Mouse (Mus musculus) ovary, postnatal 10 days (tissue): Measurements from ENCODE around the gene Kazald1.
A peak's percentile ranks its signal among the peaks of the same experiment; 100 is the strongest.

Source experiments
- DNase-seq: peaks from one replicate; pipeline ENCODE4 v3.0.0; 2022; ENCODE audit warnings: low spot score

Gene Kazald1

DNA sequence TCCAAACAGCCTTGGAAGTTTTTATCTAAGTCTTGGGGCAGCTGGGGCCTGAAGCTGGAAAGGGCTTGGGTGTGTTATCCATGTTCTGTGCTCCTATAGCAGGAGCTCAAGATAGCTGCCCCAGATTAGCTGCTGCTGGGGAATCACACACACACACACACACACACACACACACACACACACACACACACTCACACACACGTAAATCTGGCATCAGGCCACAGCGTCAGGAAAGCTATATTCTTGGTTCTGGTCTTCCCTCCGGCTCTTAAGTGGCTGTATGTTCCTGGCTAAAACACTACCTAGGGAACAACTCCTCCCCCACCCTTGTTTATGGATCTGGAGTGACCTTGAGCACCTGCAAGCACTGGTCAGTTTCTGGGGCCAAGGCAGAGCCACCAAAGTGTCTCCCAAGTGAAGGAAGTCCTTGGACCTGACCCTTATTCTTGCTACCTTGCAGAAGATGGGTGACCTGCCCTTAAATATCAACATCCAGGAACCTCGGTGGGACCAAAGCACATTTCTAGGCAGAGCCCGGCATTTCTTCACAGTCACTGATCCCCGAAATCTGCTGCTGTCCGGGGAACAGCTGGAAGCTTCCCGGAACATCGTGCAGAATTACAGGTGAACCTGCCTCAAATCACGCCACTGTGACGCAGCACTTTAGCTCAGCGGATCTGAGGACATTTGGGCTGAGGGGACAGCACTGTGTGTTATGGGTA, 26.2 kb upstream of the Kazald1 start:
- DNase-seq, result no peak

DNA sequence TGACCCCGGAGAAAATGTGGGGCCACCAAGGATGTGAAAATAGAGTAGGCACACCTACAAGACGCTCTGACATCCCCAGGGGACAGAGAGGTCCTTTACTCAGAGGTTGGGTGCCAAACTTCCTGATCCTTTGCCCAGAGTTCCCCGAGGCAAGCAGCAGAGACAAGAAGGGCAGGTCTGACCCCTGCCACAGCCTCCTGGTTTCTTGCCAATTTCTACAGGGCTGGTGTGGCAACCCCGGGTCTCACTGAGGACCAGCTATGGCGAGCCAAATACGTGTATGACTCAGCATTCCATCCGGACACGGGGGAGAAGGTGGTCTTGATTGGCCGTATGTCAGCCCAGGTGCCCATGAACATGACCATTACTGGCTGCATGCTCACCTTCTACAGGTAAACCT, 25.5 kb upstream of the Kazald1 start:
- no peak for DNase-seq

DNA sequence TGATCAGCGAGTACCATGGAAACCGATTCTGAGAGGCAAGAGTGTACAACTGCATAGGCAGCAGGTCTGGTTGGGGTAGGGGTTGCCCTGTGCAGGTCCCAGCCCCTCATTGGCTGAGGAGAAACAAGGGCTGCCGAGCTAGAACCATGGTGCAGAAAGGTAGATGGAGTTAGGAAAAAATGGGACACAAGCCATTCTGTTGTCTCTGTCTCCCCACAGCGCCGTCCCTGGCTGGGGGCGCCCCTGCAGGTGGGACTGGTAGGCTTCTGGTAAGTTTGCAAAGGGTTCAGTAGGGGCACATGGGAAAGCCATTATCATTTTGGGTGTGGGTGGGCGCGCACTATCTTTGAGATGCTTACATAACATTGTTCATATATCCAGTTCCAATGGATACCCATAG, 21.6 kb upstream of the Kazald1 start:
- no peak for DNase-seq

DNA sequence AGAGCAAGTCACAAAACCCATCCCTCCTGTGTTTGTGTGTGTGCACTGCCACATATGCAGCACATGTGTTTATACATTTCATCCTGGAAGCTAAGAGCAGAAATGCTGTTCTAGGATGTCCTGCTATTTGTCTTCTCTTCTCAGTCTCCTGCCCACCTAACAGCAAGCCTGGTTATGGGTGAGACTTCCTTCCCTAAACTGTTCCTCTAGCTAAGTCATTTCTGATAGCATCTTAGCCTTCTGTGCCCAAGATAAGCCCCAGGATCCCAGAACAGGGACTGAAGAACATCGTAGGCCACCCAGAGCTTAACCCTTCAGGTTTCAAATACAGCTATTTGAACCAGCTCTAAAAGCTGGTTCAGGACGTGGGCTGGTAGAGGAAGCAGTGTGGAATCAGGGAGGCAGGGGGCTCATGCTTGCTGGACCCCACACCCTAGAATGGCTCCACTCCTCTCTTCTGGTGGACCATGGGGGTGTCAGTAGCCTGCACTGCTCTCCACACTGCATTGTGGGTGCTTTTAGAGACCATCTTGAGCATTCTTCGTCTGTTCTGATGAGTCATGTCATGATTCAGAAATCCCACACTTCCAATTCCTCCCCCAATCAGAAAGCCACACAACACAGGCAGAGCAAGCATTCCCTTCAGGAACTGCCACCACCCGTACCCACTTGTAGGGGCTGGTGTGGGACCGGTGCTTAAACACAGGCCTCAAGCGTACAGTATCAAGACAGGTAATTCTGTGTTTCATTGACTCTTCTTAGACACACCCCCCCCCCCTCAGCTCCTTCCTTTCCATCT, 19.9 kb upstream of the Kazald1 start:
- DNase-seq, result no peak

DNA sequence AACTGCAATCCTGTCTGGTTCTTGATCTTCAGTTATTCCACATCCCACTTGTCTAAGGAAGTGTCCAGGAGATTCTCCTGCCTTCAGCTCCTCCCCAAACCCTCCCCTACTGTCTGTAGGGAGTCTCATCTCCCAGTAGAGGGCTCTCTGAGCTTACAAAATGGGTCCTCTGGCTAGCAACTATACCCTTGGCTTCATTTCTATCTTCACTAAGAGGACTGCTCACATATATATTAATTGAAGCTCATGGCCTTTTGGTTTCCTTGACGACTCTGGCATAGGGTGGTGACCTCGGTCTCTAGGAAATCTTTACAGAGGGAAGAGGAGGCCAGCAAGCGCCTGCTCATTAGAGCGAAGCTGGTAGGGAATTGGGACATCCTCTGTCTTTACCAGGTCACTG, 18.7 kb upstream of the Kazald1 start:
- DNase-seq, result no peak

DNA sequence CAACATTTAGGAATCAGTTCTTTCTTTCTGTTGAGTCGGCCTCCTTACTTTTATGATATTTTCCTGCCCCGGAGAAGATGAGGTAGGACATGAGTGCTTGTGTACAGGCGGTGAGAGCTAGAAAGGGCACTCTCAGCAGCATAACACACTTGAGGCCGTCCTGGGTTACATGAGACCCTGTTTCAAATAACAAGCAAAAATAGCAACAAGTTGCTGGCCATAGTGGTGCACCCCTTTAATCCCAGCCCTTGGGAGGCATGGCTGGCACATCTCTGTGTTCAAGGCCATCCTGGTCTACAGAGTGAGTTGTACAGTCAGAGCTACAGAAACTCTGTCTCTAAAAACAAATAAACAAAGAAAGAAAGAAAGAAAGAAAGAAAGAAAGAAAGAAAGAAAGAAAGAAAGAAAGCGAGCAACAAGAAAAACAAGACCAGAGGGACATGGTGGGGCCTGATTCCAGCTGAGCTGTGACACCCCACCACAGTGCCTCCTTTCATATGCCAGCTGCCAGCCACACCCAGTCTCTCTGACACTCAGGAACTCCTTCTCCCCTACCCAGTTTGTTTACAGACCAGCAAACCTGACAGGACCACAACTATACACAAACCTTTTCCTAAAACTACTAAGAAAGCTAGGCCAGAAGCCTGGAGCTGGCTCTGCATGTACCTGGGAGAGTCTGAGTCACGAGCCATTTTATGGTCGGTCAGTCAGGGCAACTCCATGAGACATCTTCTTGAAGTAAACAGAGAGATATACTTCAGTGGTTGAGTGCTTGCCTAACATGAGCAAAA, 17.9 kb upstream of the Kazald1 start:
- DNase-seq, result no peak

DNA sequence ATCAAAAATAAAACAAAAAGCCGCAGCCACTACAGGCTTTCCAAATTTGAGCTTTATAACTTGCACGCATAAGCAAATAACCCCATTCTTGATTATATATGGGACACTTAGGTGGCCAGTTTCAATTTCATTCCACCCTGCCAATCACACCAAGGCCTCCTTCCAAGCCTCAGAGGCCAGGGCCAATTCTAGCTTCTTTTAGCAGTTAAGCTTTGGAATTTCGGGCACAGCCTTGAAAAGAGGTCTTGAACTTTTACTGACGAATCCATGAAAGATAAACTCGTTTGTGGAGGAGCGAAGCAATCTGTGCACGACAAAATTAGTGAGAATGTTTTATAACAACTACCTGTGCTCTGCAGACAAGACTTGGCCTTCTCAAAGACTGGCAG, 17.3 kb upstream of the Kazald1 start:
- no peak for DNase-seq

DNA sequence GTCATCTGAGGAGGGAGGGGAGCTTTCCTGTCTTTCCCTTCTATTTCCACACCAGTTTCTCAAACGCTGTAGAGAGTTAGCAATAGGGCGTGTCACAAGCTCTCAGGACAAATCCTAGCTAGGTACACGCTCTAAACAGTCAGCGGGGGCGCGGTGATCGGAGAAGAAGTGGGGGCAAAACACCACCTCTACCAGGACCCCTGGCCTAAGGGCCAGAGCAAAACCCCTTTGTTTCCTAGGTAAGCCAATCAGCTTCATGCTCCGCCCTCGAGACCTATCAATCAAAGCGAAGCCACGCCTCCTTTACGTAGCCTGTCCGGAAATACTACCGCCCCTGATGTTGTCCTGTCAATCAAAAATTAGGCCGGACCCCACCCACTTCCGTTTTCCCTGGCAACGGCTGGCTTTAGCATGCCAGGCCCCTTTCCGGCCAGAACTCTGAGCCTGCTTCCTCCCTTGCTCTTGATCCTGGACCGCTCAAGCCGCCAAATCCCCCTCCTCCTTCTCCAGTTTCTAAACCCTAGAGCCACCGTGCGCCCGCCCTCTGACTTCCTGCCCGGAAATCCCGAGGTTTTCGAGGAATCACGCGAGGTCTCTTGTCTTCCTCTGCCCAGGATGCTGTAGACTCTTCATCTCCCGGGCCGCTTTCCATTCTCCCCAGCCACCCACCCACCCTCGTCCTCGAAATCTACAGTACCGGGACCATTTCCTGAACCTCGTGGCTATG, 16.8 kb upstream of the Kazald1 start:
- DNase-seq, result peak; percentile 66

DNA sequence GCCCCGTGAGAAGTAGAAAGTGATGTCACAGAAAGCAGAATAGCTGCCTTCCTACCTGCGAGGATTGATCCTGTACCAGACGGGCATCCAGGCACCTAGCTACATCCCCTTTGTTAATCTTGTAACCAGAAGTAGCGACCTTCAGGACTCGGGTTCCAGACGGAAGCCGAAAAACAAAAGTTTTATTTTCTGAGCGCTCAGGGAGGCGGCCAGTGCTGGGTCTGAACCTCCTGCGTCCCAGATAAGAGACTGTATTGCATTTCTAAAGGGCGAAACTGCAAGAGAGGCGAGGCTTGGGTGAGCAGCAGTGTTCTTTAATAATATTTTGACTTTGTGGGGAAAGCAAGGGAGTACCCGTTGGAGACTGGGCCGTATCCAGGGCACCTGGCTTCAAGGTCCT, 16.2 kb upstream of the Kazald1 start:
- no peak for DNase-seq

DNA sequence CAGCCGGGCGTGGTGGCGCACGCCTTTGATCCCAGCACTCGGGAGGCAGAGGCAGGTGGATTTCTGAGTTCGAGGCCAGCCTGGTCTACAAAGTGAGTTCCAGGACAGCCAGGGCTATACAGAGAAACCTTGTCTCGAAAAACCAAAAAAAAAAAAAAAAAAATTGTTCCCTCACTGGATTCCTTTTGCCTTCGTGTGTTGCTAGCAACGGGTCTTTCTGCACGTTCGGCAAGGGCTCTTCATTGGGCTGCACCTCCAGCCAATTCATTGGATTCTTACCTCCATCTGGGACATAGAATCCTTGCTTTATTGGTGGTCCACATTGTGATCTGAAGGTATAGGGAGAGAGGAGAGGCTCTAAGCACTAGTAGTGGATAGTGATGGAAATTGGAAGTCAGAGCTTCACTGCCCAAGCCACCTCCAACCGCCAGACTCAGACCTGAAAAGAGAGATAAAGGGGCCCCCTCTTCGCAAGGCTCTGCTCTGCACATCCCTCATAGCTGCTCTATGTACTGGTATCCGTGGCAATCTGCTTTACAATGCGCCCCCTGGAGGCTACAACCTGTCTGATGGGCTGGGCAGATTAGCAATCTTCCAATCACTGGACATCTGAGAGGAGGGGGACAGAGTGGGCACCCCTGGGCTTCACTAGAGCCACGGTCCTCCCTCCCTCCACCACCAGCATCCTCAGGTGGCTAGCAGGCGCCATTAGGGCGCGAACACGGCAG, 11.3 kb upstream of the Kazald1 start:
- no peak for DNase-seq

DNA sequence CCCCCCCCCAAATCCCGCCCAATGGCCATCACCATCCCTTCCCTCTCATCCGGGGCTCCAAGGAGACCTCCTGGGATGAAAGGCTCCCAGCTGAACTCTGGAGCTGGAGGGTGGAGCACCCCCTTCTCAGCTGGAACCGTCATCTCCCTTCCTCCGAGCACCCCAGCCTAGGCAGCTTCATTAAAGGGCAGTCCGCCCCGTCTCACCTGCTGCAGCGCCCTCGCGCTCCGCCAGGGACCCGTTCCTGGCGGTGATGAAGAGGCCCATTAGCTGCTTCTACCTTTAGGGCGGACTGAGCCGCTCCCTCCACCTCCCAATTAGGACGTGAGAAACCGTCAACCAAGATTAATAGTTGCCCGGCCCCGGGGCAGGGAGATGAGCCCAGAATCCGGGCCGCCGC, 9.8 kb upstream of the Kazald1 start:
- DNase-seq, result no peak

DNA sequence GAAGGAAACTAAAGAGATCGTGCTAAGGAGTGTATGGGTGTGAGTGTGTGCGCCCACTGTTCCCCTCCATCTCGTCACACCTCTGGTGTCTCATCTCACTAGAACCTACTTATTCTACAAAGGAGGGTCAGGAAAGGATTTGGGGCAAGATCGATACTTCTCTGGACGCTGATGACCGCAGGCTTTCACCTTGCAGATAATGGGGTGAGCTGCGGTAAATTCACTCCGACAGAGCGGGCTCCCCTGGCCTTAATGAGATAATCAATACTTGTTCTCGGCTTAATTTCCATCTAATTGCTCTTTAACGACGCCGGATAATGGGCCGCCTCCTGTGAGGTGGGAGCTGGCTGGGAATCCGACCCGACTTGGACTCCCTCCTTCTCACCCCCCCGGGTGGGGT, 7.9 kb upstream of the Kazald1 start:
- DNase-seq, result no peak

DNA sequence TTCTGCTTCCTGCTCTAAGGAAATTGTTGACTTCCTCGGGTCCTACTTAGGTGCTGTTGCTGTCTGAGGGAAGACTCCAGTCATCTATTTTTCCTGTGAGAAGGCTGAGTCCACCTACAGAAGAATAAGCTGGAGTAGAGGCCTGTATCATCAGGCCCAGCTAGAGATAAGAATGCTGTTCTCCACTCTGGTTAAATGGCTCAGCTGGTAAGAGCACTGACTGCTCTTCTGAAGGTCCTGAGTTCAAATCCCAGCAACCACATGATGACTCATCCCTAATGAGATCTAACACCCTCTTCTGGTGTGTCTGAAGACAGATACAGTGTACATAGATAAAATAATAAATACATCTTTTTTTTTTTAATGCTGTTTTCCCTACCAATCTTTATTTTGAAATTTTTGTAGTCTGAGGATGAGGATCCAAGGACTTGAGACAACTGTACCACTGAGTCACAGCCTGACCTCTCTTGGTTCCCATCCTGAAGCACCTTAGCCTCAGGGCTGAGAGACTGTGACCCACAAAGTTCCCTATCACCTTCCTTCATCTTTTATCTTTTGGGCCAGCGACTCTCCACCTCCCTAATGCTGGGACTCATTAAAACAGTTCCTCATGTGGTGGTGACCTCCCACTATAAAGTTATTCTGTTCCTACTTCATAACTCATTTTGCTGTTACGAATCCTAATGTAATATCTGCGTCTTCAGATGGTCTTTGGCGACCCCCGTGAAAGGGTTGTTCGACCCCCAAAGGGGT, 7.1 kb upstream of the Kazald1 start:
- no peak for DNase-seq

DNA sequence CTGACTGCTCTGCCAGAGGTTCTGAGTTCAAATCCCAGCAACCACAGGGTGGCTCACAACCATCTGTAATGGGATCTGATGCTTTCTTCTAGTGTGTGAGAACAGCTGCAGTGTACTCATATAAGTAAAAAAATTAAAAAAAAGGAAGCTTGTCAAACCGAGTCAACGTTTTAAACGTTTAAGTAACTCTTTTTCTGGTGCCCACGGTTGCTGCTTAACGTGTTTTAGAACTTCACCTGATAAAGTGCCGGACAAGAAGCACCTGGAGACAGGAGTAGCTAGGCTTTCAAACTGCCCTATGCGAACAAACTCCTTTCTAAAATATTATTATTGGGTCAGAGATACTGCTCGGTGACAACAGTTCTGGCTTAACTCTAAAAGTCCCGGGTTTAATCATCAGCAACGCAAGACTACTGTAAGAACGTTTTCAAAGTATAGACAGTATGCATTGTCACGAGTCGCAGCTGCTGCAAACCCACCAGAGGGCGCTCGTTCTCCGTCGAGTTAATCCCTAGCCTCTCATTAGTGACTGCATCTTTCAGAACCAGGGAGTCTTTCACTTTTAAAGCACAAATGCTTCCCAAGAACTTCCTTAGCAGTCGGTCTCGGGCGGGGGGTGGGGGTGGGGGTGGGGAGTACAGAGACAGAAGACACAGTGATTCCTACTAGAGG, 1.0 kb upstream of the Kazald1 start:
- DNase-seq, result no peak

DNA sequence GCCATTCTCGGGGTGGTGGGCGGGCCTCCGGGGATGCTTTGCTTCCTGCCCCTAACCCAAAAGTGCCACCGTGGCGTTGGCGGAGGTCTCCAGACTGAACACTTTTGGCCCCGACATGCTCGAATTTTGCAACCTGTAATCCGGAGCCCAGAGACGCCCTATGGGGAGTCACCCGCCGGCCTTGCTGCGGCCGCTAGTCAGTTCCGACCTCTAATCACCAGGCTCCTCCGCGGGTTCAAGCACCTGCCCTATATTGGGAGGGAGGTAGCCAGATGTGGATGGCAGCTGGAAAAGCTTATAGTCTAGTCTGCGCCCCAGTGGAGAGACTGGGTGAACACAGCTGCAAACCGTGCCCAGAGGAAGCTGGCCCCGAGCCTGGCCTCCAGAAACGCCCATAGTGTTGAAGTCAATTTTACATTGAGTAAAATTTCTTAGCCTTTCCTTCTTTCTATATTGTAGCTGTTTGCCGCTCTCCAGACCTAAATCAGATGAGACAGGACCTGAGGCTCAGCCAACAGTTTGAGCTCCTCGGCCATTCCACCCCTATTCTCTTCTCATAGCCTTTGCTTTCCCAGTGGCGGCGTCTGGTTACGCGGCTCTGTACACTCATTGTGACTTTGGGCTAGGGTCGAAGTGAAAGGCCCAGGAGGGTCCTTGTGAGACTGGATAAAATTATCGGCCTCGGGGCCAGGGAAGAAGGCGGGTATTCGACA, 438 bp downstream of the Kazald1 start:
- DNase-seq, result no peak

DNA sequence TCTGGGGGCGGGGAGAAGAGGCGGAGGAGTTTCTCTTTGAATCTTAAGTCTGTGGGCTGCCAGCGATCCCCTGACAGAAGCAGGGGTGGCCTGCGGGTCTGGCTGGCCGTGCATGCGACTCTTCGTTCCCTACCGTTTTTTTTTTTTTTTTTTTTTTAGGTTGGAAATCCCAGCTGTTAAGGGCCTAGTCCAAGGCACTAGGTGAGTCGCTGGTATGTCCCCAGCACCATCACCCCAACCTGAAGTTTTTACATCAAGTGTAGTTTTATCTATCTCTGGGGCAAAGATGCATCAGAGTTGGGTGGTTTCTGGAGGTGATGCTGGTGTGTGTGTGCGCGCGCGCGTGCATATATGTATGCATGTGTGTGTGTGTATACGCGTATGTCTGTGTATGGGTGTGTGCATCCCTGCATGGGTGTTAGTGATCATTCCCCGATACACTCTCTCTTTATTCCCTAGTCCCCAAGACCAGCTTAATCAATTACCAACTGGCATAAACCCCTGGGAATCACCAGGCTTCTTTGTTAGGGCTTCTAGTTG, 1.1 kb downstream of the Kazald1 start:
- DNase-seq, result no peak

DNA sequence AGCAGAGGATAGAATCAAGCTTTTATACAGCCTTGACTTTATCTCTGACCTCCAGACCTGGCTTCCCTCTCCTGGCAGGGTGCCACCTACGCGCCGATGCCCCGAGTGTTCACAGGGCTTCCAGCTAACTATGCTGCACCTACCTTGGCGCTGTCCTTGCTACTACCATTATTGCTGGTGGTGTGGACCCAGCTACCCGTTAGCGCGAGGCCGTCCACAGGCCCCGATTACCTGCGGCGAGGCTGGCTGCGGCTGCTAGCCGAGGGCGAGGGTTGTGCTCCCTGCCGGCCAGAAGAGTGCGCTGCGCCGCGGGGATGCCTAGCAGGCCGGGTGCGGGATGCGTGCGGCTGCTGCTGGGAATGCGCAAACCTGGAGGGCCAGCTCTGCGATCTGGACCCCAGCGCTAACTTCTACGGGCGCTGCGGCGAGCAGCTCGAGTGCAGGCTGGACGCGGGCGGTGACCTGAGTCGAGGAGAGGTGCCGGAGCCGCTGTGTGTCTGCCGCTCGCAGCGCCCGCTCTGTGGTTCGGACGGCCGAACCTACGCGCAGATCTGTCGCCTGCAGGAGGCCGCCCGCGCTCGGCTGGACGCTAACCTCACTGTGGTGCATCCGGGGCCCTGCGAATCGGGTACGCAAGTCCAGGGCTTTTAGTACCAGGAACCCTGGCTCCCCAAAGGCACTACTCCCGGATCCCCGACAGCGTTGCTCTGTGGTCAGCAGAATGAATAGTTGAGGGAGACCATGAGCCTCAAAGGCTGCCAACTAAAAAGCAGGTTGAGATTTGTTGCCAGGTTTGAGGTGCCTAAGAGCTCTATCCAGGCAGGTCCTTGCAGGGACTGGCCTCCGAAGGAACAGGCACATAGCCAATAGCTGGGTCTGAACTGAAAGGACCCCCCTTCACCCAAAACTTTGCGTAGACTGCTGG, 1.8 kb downstream of the Kazald1 start:
- DNase-seq, result no peak
